Mouse (Mus musculus): Measurements from ENCODE around the gene Skp1a.
A peak's percentile ranks its signal among the peaks of the same experiment; 100 is the strongest.

Gene Skp1a

DNA sequence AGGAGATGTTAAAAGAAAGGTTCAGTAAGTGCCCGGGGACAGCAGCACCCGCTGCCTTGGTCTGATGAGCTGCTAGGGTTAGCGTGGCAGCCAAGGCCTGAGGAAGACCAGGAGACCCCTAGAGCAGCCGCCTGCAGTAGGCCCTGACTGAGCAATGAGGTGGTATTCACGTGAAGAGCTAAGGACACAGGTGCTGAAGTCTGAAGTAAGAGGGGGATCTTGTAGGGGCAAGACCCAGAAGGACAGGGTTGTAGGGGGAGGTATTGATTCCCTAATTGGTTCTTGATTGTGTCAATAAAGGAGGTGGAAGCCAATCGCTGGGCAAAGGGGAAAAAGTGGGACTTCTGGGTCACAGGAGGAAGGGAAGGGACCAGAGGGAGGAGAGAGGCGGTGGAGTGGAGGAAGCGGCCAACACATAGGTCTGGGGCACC, 45.2 kb downstream of the Skp1a start:
- DNase-seq (ENCODE audit: extremely low spot score, low read depth, low spot score) = no peak

DNA sequence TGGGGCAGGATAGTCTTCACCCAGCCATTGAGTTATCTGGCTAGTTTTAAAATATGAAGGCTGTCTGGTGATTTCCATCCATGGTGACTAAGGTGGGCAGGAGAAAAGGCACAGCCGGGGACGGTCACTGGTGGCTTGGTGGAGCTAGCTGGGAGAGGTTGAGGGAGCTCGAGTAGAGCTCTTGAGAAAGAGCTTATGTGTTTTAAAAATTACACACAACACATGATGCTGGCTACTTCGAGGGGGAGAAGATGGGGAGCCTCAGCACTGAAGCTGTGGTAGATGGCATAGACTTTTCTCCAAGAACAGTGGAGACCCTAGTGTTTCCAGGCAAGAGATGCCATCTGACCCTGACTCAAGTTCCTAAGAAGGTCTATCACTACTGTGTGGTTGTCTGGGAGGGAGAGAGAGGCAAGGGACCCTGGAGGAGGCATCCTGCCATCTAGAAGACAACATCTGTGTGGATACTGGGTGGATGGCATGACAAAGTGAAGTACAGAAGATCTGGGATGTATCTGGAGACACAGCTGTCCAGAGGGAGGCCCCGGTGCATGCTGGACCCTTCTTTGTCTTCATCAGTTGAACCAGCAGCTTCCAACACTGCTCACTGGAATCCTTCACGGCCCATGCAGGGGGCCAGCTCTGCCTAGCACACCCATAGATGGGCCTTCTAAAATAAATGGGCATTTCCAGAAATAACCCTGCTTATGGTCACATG, 45.8 kb downstream of the Skp1a start:
- DNase-seq (ENCODE audit: extremely low spot score, low read depth, low spot score) = no peak

DNA sequence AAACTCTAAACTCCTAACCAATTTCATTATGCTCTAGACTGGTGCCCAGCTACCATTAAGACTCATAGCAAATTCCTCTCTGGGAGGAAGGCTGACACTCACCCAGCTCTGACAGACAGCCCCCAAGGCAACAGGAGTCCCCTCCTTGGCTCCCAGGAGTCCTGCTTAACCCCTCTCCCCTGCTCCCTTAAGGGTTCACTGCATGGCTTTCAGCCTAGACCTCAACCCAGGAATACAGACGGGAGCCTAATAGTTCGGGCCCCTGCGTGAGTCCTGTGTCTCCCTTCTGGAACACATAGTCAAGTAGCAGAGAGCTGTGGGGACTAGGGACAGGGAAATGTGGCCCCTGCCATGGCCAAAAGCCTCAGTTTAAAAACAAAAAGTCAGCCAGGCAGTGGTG, 46.4 kb downstream of the Skp1a start:
- no peak for DNase-seq (ENCODE audit: extremely low spot score, low read depth, low spot score)

DNA sequence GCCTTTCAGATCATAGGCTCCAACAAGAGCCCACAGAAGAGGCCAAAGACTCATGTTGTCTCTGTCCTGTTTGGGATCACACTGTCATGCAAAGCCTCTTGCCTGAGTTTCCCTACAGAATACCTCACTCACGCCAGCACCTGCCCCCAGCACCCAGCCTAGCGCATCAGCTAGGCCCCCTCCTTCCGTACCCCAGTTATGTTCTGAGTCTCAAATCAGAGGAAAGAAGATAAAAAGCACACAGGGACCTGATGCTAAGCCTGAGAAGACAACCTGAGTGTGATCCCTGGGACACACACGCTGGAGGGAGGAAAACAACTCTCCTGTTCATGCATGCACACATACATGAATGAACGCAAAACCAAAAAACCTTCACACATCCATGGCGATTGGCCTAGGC, 47.2 kb downstream of the Skp1a start:
- DNase-seq (ENCODE audit: extremely low spot score, low read depth, low spot score) = no peak

DNA sequence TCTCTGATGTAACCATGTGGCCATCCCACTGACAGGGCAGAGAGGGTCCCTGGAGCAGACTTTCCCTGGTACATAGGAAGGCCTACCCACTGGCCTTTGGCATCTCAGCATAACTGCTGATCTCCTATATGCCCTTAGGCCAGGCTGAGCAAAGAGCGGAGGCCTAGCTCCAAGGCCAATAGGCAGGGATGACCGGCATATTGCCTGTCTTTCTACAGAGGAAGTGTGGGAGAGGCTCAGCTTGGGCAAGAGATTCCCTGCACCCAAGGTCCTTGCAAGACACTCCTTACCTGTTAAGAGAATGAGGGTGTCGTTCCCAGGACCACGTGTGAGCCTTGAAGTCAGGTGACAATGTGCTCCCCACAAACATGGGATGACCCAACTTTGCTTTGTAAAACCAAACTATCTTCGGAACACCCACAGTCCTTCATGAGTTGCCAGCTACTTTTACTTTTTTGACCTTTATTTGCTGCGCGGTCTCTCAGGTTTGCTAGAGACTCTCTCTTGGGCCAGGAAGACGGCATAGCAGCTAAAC, 47.9 kb downstream of the Skp1a start:
- no peak for DNase-seq (ENCODE audit: extremely low spot score, low read depth, low spot score)

DNA sequence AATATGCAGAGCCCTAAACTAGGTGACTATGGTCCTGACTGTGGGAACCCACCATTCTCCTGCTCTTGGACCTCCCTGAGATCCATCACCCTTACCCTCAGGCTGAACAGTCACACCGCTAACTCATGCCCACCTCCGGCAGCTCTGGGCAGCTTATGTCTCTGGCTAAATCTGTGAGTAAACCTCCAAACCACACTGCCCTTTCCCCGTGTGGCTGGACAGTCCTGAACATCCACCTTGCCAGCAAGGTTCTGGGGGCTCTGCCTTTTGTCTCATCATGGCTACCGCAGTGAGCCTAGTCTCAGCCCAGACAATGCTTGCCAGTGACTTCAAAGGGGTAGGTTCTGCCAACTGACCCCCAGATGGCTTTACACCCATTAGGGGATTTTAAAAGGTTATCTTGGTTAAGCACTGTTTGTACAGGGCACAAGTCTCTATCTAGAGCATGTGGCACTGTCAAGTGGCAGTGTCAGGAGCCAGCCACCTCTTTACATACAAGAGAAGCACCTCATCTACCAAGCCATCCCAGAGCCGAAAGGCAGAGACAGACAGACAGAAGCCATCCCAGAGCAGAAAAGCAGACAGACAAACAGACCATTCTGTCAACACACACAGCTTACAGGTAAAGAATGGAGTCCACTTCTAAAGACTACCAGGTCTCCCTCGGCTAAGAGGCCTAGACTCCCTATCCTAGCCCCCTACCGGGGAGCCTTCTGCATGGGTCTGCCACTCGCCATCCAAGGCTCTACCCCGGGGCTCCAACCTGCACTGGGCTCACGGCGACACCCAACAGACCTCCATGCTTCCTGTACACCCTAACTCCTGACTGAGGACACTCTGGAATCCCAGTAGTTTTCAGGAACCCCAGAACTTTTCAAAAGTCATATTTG, 49.0 kb downstream of the Skp1a start:
- no peak for DNase-seq (ENCODE audit: extremely low spot score, low read depth, low spot score)

DNA sequence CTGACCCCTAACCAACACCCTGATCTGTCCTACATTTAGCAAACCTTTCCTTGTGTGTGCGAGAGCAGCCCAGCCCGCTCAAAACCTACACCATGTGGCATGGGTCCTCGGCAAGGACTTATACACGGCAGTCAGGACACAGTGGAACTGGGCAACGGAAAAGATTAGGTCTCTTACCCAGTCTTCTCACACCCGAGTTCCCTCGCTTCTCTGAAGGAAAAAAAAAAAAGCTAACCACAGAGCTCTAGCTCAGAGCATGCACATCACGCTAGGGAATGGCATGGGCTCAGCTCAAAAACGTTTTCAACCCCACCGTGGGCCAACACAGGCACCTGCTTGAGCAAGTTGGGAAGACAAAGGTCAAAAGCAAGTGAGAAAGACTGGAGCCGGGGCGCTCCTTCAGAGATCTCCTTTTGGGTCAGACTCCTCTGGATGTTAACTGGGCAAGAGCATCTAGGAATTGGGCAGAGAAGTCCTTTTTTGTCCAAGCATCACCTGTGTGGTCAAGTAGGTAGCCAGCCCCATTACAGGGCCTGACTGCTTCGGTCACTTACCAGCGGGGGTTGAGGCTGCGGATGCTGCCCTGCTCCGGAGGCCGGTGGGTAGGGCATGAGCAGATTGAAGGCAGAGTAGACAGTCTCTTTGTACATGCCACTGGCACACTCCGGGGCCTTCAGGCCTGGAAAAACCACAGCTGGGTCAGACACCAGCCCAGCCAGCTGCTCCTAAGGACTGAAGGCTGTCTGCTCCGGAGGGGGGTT, 50.0 kb downstream of the Skp1a start:
- DNase-seq (ENCODE audit: extremely low spot score, low read depth, low spot score) = no peak

DNA sequence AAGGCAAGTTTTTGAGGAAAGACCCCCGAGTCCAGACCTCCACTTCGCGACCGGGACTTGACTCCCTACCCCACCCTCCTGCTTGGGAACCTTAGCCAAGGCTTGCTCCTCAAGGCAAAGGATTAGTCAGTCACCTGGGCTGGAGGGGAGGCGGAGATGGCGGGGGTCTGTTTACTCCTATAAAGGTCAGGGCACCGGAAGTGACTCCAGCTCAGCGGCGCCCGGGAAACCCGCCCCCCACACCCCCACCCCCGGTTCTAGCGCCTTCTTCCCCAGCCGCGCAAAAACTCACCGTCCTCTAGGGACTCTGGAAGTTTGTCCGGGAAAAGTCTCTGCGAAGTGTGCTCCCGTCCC, 50.6 kb downstream of the Skp1a start:
- no peak for DNase-seq (ENCODE audit: extremely low spot score, low read depth, low spot score)

DNA sequence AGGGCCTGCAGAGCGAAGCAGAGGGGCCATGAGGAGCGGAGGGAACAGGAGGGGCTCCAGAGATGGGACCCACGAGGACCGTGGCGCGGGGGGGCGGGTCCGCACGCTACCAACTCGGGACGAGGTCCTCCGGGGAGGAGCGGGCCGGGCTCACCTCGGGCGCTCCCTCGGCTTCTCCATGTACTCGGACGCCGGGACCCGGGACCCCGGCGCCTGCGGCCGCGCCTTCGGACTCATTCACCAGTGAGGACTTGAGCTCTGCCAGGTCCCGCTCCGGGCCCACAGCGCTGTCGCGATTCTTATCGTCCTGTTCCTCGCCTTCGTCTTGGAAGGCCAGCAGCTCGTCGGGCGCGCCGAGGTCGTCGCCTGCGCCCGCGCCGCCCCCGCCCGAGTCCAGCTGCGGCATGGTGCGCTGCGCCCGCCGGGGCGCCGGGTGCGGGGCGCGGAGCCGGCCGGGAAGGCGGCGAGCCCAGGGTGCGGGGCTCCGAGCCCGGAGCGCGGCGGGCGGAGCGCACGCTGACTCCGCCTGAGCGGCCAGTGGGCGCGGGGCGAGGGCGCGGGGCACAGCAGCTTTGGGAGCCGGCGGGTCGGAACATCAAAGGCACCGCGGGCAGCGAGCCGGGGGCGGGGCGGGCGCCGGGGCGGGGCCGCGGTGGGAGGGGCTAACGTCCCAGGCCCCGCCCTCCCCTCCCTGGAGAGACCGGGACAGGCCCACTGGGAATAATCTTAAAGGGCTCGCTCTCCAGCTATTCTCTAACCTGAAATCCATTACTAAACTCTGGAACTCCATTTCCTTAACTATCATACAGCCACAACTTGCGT, 51.2 kb downstream of the Skp1a start, which contains the start of gene Tcf7:
Gene Tcf7 (minus strand): TSS at position 241 of the 822 bp plus-strand sequence.
- peak; percentile 64 for DNase-seq (ENCODE audit: extremely low spot score, low read depth, low spot score)

DNA sequence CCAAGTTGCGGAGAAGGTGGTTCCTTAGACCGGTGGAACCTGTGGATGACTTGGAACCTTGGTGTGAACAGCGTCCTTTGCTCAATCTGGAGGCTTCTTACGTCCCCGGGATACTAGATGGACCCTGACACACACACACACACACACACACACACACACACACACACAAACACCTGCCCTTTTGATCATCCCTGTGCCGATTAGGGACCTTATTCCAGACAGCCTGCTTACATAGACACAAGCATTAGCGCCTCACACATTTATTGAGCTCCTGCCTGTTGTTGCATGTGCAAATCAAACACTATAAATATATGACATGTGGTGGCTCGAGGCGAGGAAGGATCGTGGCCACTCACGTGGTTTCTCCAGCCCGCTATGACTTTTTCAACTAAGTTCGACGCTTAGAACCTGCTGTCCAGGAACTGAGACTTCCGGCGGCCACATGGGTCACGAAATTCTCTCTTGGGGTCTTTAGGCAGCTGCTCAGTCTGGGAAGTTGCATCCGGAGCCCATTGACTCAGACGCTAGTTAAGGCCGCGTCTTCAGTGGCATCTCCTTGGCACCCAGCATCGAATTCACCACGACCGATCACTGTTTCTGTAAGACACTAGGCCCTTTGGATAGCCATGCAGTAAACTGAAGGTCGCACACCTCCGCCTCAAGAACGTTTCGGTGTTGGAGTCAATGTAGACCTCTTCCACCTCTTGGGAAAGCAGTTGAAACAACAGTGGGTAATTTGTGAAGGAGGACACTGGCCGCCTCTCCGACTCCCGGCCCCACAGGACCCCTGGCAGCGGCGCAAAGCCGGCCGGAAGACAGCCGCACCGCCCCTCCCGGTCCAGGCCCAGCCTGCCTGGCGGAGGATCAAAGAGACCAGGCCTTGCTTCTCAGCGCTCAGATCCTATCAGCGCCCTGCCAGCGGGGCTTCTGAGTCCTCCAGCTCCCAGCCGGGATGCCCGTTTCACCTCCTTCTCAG, 52.1 kb downstream of the Skp1a start:
- no peak for DNase-seq (ENCODE audit: extremely low spot score, low read depth, low spot score)

DNA sequence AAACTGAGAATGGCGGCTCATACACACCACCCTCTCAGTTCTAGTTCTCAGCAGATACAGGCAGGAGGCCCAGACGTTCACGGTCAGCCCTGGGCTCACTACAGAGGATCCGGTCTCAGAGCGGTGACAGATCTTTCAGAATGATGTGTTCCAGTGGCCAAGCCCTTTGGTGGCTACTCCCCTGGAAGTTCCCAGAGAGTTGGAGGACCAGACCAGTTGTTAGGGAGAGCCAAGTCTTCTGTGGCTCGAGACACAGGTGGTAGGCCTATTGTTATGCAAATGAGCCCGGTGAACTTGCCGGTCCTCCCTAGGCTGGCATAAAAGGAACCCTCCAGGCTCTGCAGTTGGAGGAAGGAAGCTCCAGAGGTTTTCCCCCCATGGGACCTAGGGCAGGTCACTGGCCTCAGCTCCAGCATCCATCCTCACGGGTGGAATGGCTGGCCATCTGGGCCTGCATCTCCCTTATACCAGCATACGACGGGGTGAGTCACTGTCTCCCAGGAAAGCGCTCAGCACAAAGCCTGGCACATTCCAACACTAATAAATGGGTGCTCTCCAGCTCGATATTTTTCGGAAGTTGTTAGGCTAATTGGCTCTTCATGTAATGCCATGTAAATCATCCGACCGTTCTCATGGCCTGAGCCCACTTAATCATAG, 54.6 kb downstream of the Skp1a start:
- DNase-seq (ENCODE audit: extremely low spot score, low read depth, low spot score) = no peak

DNA sequence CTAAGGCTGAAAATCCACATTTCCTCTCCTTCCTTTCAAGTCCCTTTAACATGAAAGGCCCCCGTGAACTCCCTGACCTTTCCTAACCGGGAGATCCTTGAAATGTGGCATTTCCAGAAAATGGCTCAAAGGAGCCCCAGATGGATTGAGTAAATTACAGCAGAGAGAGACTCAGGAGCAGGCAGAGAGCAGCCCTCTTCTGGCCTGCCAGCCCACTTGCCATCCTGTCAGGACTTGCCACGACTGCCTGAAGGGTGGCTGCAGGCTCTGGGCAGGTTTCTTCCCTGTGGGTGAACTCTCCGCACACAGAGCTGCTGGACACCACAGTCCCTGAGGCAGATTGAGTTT, 55.1 kb downstream of the Skp1a start:
- peak; percentile 60 for DNase-seq (ENCODE audit: extremely low spot score, low read depth, low spot score)

DNA sequence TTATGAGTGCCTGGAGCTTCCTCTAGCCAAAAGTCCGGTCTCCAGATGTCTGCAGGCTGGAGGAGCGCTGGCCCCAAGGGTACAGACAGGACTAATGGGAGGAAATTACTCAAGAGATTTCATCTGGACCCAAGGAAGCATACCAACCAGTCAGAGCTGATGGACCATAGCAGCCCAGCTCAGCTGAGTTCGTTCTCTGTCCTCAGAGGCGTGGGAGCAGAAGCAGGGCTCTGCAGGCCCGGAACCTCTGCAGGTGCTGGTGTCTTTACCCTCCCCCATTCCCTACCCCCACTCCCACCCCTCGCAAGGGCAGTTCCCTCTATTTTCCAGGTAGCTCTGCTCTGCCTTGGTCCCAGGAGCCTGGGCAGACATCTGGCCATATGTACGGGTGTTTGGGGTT, 60.6 kb downstream of the Skp1a start:
- no peak for DNase-seq (ENCODE audit: extremely low spot score, low read depth, low spot score)

DNA sequence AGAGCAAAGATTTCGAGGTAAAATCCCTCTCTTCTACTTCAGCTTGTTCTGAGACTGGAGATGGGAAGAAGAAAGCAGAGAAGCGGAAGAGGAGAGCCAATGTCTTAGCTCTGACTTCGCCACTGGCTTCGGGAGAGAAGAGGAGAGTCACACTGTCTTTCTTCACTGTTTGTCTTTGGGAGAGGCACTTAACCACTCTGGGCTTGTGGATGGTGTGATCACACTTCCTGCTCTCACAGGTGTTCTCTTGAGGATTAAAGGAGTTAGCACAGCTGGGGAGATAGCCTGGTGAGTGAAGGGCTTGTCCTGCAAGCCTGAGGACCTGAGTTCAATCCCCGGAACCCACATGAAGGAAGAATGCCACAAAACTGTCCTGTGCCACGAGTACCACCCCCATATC, 61.1 kb downstream of the Skp1a start:
- no peak for DNase-seq (ENCODE audit: extremely low spot score, low read depth, low spot score)

DNA sequence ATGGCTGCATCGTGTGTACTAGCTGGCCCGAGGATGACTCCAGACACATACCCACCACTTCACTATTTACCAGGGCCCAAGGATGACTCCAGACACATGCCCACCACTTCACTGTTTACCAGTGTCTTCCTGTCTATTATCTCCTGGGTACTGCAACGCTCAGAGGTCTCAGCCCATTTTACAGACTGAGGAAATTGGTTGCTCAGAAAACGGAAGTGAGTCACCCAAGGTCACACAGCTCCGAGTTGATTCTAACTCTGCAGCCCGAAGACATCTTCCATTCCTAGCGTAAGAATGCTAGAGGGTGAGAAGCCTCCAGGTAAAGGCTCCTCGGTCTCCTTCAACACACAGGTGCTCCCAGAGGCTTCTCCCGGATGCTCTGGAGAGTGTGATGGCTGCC, 62.3 kb downstream of the Skp1a start:
- no peak for DNase-seq (ENCODE audit: extremely low spot score, low read depth, low spot score)
